Mouse (Mus musculus): ENCODE measurements around the gene Ptgir. TPM values are rescaled to one million over a fixed set of nuclear protein-coding genes. Genes with fewer than 3 reads are reported as not detected.
"Not testable (repeated sequence)": the region's sequence is repeated elsewhere in the genome, so short reads cannot be mapped to it uniquely, and the experiment has no call there.

Gene Ptgir
- total RNA-seq, 2 experiments from 2014 or later, result 0.10 TPM; not detected in 1

- no peak for DNase-seq (ENCODE audit: low spot score in 2 of 2)
Observed at GRCm38 (mm10) chr7:16937312-16937711, 31.0 kb downstream of the Ptgir start.

DNA sequence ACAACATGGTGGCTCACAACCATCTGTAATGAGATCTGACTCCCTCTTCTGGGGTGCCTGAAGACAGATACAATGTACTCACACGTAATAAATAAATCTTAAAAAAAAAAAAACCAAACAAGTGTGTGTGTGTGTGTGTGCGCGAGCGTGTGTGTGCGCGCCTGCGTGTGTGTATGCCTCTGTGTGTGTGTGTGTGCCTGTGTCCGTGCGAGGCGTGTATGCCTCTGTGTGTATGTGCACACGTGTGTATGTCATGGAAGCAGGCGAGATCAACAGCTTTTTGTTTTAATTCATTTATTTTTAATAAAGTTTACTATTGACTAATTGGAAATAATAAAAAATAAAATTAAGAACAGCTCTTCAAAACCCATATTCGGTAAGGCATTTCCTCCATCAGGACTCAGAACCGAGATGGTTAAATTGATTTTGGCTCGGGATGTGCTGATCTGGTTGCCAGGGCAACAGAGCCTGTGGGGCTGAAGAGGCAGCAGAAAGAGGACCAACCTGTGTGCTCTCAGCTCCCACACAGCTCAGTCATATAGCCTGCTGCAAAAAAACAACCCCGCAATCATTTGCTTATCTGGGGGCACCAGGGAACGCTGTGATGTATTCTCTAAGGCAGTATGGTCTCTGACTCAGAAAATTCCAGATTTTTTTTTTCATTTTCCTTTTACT lies 32.0 kb downstream of the Ptgir start:
- peak in 1 of 2 experiments; percentile 85 for DNase-seq (ENCODE audit: low spot score in 2 of 2)

- DNase-seq (ENCODE audit: low spot score in 2 of 2), result peak; percentile 79 to 86
Observed at GRCm38 (mm10) chr7:16940292-16940691, 34.0 kb downstream of the Ptgir start.

GRCm38 (mm10) chr7:16942861-16943260 lies 36.6 kb downstream of the Ptgir start:
- no peak for DNase-seq (ENCODE audit: low spot score in 2 of 2)

GRCm38 (mm10) chr7:16944061-16944807 lies 37.9 kb downstream of the Ptgir start, which contains the start of gene Pnmal2:
TSS of gene Pnmal2 (plus strand) at chr7:16944682.
- DNase-seq (ENCODE audit: low spot score in 2 of 2), result peak; percentile 86 to 93

- DNase-seq (ENCODE audit: low spot score in 2 of 2), result no peak
Observed at GRCm38 (mm10) chr7:16944808-16945315, 38.6 kb downstream of the Ptgir start.

DNA sequence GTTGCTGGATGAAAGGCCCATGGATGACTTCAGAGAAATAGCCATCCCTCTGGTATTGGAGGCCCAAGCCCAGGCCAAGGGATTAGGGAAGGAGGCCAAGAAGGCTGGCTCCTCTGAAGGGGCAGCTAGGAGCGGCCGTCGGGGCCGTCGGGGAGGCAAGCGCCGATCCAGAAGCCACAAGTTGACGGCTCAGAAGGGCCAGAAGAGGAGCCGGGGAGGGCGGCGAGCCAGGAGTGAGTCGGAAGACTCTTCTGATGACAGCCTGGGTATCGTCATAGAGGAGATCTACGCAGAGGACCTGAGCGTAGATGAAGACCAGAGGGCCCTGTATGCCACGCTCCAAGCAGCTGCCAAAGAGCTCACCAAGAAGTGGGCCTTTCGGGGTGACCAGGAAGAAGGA lies 39.1 kb downstream of the Ptgir start:
- no peak for DNase-seq (ENCODE audit: low spot score in 2 of 2)

- DNase-seq (ENCODE audit: low spot score in 2 of 2), result no peak
Observed at GRCm38 (mm10) chr7:16946441-16947348, 40.4 kb downstream of the Ptgir start.

DNA sequence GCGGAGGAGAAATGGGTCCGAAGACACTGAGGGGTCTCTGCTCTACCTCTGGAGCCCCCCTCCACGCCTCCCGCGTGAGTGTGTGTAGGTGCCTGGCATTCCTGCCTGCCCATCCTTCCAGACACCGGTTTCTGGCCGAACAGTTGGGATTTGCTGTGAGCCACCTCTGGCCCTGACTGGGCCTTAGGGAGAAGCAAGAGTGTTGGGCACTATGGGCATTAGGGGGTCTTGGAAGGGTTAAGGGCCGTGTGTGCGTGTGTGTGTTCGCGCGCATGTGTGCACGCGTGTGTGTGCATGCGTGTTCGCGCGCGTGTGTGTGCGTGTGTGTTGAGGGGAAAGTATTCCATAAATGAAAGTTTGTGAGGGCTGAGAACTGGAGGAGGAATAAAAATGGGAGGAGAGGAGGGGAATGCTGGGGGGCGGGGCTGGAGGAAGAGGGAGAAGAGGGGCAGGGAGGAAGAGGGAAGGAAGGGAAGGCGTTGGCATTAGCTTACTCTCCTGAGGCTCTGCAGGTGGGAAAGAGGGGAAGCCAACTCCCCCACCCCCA lies 41.1 kb downstream of the Ptgir start:
- peak in 1 of 2 experiments; percentile 64 for DNase-seq (ENCODE audit: low spot score in 2 of 2)

DNA sequence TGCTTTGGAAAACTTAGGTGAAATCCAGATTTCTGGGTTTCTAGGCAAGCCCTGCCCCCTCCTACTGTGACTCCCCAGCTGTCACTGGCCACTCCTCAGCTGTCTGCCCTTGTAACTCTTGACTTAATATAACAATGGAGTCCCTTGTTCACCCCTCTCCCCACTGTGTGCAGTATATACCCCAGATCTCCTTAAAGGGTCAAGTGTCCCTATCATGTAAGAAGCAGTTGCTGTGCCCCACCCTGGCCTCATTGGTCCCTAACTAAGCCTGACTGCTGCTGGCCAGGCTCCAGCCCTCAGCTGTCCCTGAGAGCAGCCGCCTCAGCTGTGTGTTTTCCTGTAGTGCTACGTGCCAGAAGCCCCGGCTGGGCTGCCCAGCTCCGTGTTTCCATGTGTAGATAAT lies 41.7 kb downstream of the Ptgir start:
- DNase-seq (ENCODE audit: low spot score in 2 of 2), result no peak

GRCm38 (mm10) chr7:16948923-16949458 lies 42.7 kb downstream of the Ptgir start:
- DNase-seq (ENCODE audit: low spot score in 2 of 2), result peak in 1 of 2 experiments; percentile 30

- peak; percentile 81 to 92 for DNase-seq (ENCODE audit: low spot score in 2 of 2)
Observed at GRCm38 (mm10) chr7:16949908-16950841, 43.9 kb downstream of the Ptgir start.

DNA sequence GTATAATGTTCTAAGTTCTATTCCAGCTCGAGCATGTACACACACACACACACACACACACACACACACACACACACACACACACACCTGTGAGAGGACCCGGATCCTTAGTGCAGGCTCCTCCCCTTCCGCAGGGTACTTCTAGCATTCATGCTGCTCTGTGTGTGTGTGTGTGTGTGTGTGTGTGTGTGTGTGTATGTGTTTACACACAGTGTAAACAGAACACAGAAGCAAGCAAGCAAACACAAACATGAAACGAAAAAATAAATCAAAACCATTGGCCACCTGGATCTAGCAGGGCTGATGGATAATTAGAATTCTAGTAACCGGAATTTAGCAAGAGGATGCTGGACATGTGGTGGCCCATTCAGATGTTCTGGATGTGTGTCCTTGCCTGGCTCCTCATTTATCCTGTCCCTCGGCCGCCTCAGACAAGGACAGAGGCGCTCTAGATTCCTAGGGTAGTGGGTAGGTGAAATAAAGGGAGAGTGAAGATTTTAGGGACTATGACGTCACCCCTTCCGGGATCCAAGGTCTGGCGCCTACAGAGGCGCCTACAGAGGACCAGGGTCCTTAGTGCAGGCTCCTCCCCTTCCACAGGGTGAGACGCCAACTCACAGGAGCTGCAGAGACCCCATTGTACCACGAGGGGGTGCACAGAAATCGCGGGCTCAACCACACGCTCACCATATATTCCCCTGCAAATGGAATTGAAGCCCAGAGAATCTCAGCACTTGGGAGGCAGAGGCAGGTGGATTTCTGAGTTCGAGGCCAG lies 44.8 kb downstream of the Ptgir start:
- peak; percentile 84 to 91 for DNase-seq (ENCODE audit: low spot score in 2 of 2)

- DNase-seq (ENCODE audit: low spot score in 2 of 2), result not testable (repeated sequence)
Observed at GRCm38 (mm10) chr7:16953776-16954175, 47.5 kb downstream of the Ptgir start.

- DNase-seq (ENCODE audit: low spot score in 2 of 2), result no peak
Observed at GRCm38 (mm10) chr7:16955712-16956111, 49.4 kb downstream of the Ptgir start.

GRCm38 (mm10) chr7:16956410-16957265 lies 50.3 kb downstream of the Ptgir start:
- peak in 1 of 2 experiments; percentile 87 for DNase-seq (ENCODE audit: low spot score in 2 of 2)

GRCm38 (mm10) chr7:16959539-16960187 lies 53.4 kb downstream of the Ptgir start, which contains the start of gene Pnmal1:
TSS of gene Pnmal1 (plus strand) at chr7:16959679.
- DNase-seq (ENCODE audit: low spot score in 2 of 2), result peak; percentile 91 to 98
